Mouse (Mus musculus): ENCODE results near the gene Dpp6.

Dpp6 gene

DNA sequence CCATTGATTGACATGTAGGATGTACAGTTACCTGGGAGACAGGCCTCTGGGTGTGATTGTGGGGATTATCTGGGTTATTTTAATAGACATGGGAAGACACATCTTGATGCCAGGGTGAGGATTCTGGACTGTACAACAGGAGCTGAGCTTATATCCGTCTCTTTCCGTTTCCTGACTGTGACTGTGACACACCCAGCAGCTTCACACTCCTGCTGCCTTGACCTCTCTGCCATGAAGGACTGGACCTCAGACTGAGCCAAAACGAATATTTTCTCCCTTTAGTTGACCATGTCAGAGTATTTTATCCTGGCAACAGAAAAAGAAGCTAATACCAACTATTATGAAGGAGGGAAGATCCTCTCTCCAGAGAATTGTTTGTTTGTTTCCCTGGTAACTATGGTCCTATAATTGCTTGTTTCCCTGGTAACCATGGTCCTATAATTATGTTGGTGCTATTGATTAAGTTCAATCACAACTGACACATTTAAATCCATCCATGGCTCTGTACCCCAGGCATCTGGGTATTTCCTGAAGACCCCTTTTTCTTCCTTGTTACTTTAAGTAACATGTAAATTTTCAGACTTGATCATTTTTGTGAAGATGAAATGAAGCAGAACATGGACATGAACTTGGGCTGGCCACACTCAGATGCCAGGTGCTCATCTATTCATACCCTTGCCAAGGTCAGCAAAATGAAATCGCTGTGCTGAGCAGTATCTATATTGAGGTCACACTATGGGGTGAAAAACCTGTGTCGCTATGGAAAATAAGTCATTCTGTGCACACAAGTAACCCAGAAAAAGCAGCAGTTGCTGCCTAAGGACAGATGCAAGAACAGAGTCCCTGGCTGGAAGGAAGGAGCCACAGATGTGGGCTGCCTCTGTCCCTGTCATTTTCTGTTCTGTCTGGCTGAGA lies 531.4 kb downstream of the Dpp6 start:
- DNase-seq (ENCODE audit: low read depth in 1 of 2, low spot score in 2 of 2) = no peak

DNA sequence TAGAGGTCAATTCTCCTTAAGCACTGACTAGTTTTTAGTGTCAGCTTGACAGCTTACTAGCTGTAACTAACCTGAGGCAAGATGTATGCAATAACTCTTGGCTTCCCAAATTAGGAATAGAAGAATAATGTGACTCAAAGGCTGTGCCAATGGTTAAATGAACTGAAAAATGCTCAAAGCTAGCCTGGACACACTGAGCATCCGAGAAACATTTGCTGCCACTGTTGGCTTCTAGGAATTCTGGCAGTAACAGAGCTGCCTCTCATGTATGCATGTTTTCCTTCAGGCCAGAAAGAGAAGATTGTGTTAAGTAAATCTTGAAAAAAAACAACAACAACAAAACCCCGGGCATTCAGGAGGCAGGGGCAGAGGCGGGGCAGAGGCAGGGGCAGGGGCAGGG lies 540.6 kb downstream of the Dpp6 start:
- DNase-seq (ENCODE audit: low read depth in 1 of 2, low spot score in 2 of 2) = no peak

DNA sequence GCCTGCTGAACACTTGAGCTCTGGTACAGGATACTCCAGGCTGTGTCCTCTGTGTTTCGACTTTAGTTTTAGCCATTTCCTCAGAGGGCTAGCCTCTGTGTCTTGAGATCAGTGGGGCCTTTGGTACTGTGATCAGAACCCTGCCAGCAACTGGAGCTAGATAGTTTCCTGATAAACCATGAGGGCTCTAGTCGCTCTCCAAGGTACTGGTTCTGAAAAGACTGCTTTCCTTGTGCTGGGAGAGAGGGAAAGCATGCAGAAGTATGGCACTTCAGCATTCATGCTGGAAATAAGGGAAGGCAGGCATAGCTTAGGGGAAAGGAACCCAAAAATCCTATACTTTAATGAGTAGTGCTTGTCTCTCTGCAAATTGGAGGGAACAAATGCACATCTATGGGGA lies 548.9 kb downstream of the Dpp6 start:
- DNase-seq (ENCODE audit: low read depth in 1 of 2, low spot score in 2 of 2) = no peak

DNA sequence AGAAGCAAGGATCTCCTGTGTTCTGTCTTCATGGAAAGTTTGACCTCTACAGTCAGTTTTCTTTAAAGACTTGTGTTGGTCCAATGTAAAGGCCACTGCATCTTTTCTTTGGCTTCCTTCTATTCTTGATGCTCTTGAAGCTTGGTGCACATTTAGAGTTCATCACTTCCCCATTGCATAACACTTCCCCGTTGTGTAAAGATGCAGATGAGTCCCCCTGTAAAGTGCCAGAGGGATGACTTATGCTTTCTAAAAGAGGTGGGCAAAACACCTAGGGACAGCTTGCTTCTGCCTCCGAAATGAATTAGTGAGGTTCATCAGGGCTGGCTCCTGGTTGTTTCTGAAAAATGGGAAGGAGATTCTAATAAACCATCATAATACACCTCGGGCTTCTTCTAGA lies 553.8 kb downstream of the Dpp6 start:
- no peak for DNase-seq (ENCODE audit: low read depth in 1 of 2, low spot score in 2 of 2)

DNA sequence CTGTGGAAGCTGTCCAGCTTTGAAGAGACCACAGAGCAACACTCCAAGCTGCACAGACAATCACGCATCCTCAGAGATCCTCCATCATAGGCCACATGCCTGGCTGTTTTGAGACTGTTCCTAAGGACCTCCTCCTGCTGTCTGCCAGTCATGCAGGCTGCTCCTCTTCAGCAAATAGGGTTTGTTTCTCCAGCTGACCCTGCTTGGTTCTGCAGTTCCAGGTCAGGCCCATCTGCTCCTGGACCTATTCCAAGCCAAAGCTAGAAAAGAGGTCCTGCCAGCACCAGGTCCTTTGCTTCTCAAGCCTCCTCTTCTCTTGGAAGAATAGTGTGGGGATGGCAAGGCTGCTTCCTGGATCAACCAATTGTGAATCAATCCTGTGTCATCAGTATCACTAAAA lies 556.9 kb downstream of the Dpp6 start:
- no peak for DNase-seq (ENCODE audit: low read depth in 1 of 2, low spot score in 2 of 2)

DNA sequence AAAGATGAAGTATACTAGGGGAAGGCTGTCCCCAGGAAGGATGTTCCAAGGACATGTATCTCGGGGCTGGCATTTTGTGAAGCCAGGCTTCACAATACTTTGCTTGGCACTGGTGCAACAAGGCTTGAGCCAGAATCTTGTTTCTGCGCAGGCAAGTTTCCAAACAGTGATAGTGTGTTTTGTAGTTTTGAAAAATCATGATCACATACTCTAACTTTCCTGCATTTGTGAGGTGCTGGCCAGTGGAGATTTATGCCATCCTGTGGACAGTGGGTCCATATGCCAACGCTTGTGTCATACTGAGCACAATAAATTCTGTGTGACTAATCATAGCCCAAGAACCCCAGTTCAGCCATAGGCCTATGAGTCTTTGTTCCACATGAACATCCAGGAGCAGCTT lies 558.8 kb downstream of the Dpp6 start:
- no peak for DNase-seq (ENCODE audit: low read depth in 1 of 2, low spot score in 2 of 2)

DNA sequence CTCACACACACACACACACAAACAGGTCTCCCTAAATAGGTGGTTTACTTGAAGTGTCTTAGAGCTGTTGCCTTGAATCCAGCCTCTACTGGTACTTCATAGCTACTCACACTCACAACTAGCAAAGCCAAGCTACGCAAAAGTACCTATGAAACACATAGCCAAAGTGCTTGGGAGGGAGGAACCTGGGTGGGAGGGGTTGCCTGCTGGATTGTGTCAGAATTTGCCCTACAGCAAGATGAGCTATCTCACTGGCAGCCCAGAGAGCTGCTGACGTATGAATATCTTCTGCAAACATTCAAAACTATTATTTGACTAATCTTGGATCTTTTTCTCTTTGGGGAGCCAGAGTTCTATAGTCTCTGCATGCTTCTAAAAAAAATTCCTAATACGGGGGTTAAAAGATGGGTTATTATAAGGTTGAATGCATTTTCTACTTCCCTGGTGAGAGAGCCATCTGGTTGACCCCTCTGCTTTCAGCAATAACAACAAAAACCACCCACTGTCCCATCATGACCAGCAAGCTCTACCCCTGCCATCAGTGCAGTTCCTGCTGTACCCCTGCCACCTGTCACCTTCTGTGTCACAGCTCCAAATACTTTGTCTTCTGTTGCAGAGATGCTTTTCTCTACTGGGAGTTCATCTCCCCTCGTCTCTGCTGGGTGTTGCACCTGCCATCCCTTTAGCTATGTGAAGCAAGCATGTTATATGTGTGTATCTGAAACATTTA lies 563.8 kb downstream of the Dpp6 start:
- DNase-seq (ENCODE audit: low read depth in 1 of 2, low spot score in 2 of 2) = no peak

DNA sequence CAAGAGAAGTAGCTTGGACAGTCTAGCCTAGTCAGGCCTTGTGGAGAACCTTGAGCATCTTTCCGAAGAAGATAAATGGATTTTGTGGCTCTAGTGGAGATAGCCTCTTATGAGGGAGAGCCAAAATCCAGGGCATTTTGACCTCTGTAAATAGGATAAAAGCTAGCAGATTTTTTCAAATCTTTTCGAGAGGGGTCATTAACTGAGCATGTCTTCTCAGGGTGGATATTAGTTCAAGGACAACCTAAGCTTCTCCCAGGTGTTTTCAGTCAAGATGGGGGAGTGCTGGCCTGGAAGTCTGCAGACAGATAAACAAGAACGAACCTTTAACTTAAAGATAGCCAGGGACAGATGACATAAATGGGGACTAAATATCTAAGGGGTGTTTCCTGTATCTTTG lies 581.4 kb downstream of the Dpp6 start:
- no peak for DNase-seq (ENCODE audit: low read depth in 1 of 2, low spot score in 2 of 2)

DNA sequence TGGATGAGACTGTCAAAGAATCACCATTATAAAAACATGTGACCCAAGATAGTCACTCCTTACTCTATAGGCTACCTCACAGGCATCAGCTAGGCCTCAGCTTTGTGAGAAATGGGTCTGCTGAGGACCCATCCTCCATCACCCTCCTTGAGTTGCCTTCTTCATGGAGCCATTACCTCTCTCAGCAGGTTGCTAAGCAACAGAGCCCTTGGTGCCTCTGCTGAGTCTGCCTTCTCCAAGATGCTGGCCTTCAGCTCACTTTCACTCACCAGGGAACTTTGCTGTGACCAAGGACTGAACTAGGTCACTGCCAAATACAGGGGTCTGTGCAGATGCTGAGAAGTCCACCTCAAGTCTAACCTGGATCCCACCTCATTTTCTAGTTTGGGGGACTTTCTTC lies 582.1 kb downstream of the Dpp6 start:
- no peak for DNase-seq (ENCODE audit: low read depth in 1 of 2, low spot score in 2 of 2)

DNA sequence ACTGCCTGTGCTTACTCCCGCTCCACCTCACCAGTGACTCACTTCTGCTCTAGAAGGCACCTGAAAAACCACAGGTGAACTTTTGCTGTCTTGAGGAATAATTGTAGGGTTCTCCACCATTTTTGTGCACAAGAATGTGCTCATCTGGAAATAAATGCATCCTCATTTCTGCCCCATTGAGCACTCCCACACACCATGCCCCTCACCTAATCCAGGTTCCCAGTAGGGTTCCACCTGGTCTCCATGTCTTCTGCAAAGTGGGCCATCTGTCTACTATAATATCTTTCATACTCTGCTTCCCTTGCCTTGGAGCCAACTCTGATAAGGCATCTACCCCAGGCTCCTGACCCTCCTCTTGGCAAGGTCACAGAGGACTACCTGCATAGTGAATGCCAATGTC lies 585.6 kb downstream of the Dpp6 start:
- no peak for DNase-seq (ENCODE audit: low read depth in 1 of 2, low spot score in 2 of 2)

DNA sequence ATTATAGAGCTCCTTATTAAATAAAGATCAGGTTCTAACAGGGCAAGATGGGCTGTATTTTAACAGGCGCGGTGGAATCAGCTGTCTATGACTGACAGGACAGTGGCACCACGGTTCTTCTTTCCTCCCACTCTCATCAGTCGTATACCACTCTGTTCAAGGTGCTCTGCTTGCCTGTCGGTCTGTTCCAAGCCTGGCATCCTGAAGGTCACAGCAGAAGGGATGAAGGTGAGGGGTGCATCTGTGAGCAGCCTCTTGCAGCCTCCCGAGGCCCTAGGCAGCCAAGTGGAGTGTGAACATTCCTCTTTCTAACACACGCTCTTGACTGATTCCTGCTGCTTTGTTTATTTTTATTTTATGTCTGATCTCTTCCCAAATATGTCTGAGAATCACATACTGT lies 591.9 kb downstream of the Dpp6 start:
- DNase-seq (ENCODE audit: low read depth in 1 of 2, low spot score in 2 of 2) = no peak

DNA sequence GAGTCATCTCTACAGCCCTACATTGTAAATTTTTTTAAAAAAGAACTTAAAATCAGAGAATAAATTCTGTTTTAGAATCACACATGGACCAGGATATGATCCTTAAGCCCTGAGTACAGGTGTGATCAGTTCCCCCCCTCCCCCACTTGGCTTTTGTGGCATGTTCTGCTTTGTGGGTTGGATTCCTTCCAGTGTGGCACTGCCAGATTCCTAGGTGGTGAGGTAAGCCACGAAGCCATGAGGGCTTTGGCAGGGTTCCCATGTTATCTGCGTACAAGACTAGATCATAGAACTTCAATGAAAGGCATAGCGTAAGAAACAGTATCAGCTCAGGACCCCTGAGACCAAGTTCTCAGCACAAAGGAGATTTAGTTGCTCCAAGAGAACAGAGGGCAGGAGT lies 596.0 kb downstream of the Dpp6 start:
- DNase-seq (ENCODE audit: low read depth in 1 of 2, low spot score in 2 of 2) = no peak

DNA sequence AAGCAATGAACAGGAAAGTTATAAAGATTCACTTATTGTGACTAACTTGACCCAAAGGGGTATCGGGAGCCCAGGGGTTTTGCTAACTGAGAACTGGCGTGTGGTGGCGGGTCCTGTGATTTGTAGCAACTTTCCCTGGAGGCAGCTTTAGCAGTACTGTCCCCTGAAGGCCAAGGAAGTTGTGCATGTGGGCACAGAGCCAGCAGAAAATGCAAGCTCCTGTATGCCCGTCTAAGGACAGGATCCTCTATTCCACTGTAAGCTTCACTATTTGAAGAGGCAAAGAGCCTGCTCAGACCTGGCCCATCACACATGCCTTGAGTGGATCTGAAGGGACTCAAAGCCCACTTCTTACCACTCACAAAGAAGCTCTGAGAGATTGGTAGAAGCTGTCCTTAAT lies 598.5 kb downstream of the Dpp6 start:
- no peak for DNase-seq (ENCODE audit: low read depth in 1 of 2, low spot score in 2 of 2)

DNA sequence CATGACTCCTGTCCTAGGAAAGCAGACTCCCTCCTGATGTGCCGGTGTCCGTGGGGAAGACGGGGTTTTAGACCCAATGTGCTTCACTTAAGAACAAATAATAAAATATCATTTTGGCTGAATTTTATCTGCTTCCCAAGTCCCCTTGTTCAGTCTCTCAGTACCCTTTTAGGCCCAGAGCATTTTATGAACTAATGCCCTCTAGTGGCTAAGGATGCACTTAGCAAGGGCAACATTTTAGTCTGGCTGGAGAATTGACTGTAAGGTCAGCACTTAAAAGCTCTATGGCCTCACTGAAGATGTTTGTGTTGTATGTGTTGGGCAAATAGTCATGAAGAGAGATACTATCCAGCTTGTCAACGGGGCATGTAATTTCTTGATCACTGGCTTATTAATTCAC lies 599.6 kb downstream of the Dpp6 start:
- DNase-seq (ENCODE audit: low read depth in 1 of 2, low spot score in 2 of 2) = no peak

DNA sequence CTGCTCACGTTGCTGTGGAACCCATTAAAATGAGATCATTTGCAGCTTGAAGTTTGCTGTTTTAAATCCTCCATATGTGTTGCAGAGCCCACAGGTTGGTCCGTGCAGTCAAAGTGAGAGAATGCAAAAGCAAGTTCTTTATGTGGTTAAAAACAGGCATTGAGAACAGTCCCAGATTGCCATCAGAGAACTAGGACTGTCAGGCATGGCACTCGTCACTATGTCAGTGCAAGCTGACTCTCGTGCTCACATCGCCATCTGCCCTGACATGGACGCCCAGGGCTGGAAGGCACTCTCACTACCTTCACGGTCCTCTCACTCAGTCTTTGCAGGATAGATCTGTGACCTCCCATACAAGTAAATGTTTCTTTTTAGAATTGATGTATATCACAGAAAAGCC lies 600.4 kb downstream of the Dpp6 start:
- DNase-seq (ENCODE audit: low read depth in 1 of 2, low spot score in 2 of 2) = no peak

DNA sequence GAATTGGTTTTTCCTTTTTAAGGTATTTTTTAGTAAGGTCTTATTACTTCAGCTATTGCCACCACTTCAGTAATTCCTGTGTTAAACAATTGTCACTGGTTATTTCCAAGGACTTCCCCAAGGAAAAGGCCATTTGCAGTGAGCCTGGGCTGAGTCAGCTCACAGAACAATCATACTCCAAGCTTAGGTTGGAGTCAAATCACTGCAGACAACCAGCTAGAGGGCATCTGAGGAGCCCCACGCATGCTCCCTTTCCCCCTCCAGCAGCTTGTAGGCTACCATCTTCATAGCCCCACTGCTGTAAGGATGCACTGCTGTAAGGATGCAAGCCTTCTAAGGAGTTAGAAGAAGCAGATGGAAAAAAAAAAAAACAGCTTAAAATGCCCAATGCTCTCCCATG lies 601.9 kb downstream of the Dpp6 start:
- DNase-seq (ENCODE audit: low read depth in 1 of 2, low spot score in 2 of 2) = no peak

DNA sequence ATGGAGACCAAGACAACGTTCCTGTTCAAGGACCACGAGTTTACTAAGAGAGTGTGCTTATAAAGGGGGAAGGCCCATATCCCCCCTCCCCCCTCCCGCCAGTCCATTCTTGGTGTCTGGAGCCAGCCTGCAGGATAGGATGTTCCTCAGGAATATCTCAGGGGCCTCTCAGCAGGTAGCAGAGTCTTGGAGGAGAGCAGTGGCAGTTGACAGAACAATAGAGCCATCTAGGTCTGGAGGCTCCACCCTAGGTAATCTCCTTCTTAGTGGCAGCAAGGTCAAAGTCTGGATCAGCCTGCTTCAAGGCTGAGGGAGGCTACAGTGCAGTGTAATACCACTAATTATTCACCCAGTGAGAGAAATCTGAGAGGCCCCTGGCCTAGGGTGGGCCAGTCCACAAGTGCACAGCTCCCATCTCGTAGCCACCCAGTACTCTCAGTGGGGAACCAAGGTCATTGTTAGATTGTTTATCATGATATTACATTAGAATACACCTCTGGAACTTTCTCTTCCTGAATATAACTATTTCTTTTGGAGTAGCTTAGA lies 604.2 kb downstream of the Dpp6 start:
- DNase-seq (ENCODE audit: low read depth in 1 of 2, low spot score in 2 of 2) = no peak

DNA sequence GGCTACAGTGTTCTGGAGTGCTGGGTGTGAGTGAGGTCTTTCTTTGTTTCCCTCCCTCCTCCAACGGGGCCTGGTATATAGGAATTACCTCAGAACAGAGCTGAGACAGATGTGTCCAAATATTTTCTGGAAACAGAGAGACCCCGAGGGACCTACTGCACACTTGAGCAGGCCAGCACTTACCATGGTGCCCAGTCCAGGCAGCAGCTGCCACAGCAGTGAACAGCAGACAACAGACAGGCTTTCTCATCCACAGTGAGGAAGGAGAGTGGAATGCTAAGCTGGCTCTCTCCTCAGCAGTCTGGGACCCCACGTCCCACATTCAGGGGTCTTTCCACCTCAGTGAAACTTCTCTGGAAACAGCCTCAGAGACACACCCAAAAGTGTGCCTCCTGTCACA lies 606.8 kb downstream of the Dpp6 start:
- DNase-seq (ENCODE audit: low read depth in 1 of 2, low spot score in 2 of 2) = no peak

DNA sequence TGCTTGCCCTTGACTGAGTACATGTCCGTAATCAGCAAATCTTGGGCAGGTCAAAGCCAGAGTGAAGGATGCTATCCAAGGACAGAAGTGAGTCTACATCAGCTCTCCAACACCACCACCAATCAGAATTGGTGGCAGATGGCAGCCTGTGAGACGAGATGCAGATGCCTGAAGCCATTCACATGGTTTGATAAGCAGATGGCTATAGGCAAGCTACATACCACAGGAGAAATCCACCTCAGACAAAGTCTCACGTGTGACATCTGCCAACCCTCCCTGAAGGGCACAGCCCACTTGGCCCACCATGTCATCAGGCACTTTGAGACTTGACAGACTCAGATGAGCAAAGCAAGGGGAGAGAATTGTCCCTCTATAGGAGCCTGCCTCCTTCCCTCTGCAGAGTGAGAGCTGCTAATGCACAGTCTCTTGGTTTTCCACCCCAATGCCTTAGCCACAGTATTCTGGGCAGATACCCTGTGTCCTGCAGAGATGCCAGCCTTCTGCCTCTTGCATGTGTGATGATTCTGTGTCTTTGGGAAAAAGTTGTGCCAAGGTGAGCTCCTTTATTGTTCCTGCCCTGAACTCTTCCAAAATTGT lies 607.6 kb downstream of the Dpp6 start:
- no peak for DNase-seq (ENCODE audit: low read depth in 1 of 2, low spot score in 2 of 2)

DNA sequence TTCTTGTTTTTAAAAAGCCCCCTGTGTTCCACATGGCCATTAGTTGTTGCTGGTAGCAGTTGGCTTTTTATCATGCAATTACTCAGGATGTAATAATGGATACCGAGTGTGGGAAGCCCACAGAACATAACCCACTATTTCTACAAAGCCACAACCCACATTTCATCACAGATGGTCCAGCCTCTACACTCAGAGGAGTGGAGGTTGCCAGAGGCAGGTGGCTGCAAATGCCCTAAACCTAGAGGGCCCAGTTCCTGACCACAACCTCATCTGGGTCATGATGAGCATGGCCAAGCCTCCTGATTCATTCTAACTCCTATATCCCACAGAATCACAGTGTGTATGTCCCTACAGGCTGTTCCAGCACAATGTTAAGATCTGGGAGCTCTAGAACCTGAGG lies 609.2 kb downstream of the Dpp6 start:
- DNase-seq (ENCODE audit: low read depth in 1 of 2, low spot score in 2 of 2) = no peak

DNA sequence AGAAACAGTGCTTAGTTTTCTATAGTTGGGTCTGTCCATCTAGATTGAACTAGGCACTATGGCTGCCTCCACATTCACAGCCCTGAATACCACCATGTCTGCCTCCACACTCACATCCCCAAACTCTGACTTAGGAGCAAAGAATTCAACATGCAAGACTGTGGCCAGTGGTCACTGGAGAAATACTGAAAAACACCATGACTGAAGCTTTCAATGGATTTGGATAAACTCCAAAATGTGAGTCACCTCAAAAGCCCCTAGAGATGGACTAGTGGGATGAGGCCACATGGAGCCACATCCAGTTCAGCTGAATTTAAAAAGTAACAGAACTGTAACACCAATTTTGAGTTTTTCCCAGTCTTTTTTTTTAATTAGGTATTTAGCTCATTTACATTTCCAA lies 616.6 kb downstream of the Dpp6 start:
- no peak for DNase-seq (ENCODE audit: low read depth in 1 of 2, low spot score in 2 of 2)
